Mouse (Mus musculus): Measurements from ENCODE around the gene Ski. TPM values are rescaled to one million over a fixed set of nuclear protein-coding genes. Genes with fewer than 3 reads are reported as not detected.

Ski gene
- polyA plus RNA-seq, 1 experiment from 2014 or later, result 15.1 TPM

DNA sequence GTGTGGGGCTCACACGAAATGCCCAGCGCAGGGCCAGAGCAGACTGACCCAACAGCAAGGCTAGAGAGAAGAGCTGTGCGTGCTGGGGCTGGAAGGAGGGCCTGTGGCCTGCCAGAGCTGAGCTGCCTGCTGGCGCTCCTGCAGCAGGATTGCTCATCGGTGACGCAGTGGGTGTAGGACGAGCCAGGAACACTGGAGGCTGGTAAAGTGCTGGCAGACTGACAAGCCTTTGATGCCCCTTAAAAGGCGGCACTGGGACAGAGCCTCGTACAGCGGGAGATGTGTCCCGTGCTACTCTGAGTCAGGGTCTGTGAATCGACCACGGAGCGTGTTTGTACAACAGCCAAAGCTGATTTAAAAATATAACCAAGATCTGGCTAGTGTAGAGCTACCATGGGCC lies 92.4 kb downstream of the Ski start:
- Histone ChIP-seq H3K4me1 (ENCODE audit: control insufficient read depth, insufficient read depth, low read length) (peaks cover 18% of the 10 kb centered on the region; the same call in 1 of the 2 replicates), H3K9ac (ENCODE audit: low read length) (no peak overlapping the region), H3K36me3 (ENCODE audit: control insufficient read depth, insufficient read depth, low read length) (no peaks in the 10 kb centered on the region), H3K4me3 (ENCODE audit: low read depth, low read length) (no peak overlapping the region), H3K4me2 (ENCODE audit: low read depth) (no peak overlapping the region), H3K9me3 (ENCODE audit: control insufficient read depth, low read length) (no peaks in the 10 kb centered on the region), H3K27ac (ENCODE audit: low read depth, low read length) (no peak overlapping the region), H3K27me3 (ENCODE audit: control insufficient read depth, insufficient read depth, low read length) (no peaks in the 10 kb centered on the region)
- 87% methylated on average over 14 of the region's 14 CpGs for WGBS
- DNase-seq (ENCODE audit: low spot score), result no peak
- no peak for ATAC-seq (ENCODE audit: insufficient read depth, low FRiP score, low TSS enrichment)

- H3K9ac ChIP-seq (ENCODE audit: low read length), result no peak overlapping the region; the same call in 1 of the 2 replicates
- ATAC-seq (ENCODE audit: insufficient read depth, low FRiP score, low TSS enrichment), result no peak
- H3K4me2 ChIP-seq (ENCODE audit: low read depth), result no peak overlapping the region
- WGBS, result 93% methylated on average over 10 of the region's 10 CpGs
- no peaks in the 10 kb centered on the region for H3K27me3 ChIP-seq (ENCODE audit: control insufficient read depth, insufficient read depth, low read length)
- peaks cover 12% of the 10 kb centered on the region; the same call in 1 of the 2 replicates for H3K4me1 ChIP-seq (ENCODE audit: control insufficient read depth, insufficient read depth, low read length)
- H3K27ac ChIP-seq (ENCODE audit: low read depth, low read length), result no peak overlapping the region
- H3K4me3 ChIP-seq (ENCODE audit: low read depth, low read length), result no peak overlapping the region
- H3K36me3 ChIP-seq (ENCODE audit: control insufficient read depth, insufficient read depth, low read length), result no peaks in the 10 kb centered on the region
- no peaks in the 10 kb centered on the region for H3K9me3 ChIP-seq (ENCODE audit: control insufficient read depth, low read length)
- DNase-seq (ENCODE audit: low spot score), result no peak
Measured at GRCm38 (mm10) chr4:155129132-155129917, 93.1 kb downstream of the Ski start.

GRCm38 (mm10) chr4:155128411-155128810 lies 94.0 kb downstream of the Ski start:
- Histone ChIP-seq H3K4me3 (ENCODE audit: low read depth, low read length) (no peak overlapping the region), H3K27ac (ENCODE audit: low read depth, low read length) (no peak overlapping the region), H3K27me3 (ENCODE audit: control insufficient read depth, insufficient read depth, low read length) (no peaks in the 10 kb centered on the region), H3K4me2 (ENCODE audit: low read depth) (no peak overlapping the region), H3K9me3 (ENCODE audit: control insufficient read depth, low read length) (no peaks in the 10 kb centered on the region), H3K36me3 (ENCODE audit: control insufficient read depth, insufficient read depth, low read length) (no peaks in the 10 kb centered on the region), H3K4me1 (ENCODE audit: control insufficient read depth, insufficient read depth, low read length) (peaks cover 9% of the 10 kb centered on the region; the same call in 1 of the 2 replicates), H3K9ac (ENCODE audit: low read length) (no peak overlapping the region)
- ATAC-seq (ENCODE audit: insufficient read depth, low FRiP score, low TSS enrichment), result no peak
- 94% methylated on average over 15 of the region's 15 CpGs for WGBS
- DNase-seq (ENCODE audit: low spot score), result no peak

GRCm38 (mm10) chr4:155126602-155127372 lies 95.6 kb downstream of the Ski start:
- Histone ChIP-seq H3K4me1 (ENCODE audit: control insufficient read depth, insufficient read depth, low read length) (peaks cover 13% of the 10 kb centered on the region), H3K27ac (ENCODE audit: low read depth, low read length) (no peak overlapping the region), H3K4me2 (ENCODE audit: low read depth) (no peak overlapping the region), H3K27me3 (ENCODE audit: control insufficient read depth, insufficient read depth, low read length) (no peaks in the 10 kb centered on the region), H3K4me3 (ENCODE audit: low read depth, low read length) (no peak overlapping the region), H3K9me3 (ENCODE audit: control insufficient read depth, low read length) (no peaks in the 10 kb centered on the region), H3K9ac (ENCODE audit: low read length) (no peak overlapping the region), H3K36me3 (ENCODE audit: control insufficient read depth, insufficient read depth, low read length) (no peaks in the 10 kb centered on the region)
- WGBS, result 71% methylated on average over 7 of the region's 7 CpGs
- DNase-seq (ENCODE audit: low spot score) (no peak), ATAC-seq (ENCODE audit: insufficient read depth, low FRiP score, low TSS enrichment) (no peak)

DNA sequence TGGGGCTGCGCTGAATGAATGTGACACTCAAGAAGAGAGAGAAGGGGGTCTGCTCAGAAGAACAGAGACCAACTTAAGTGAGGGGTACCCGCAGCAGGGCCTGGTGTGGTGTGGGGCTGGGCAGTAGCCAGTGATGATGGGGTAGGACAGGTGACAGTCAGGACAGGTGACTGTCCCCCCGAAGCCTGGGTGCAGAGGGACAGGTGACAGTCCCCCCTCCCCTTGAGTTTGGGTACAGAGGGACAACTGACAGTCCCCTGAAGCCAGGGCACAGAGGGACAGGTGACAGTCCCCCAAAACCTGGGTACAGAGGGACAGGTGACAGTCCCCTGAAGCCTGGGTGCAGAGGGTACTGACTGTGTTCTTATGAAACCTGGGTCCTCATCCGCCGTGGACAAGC lies 96.2 kb downstream of the Ski start:
- Histone ChIP-seq H3K4me1 (ENCODE audit: control insufficient read depth, insufficient read depth, low read length) (peaks cover 13% of the 10 kb centered on the region), H3K4me3 (ENCODE audit: low read depth, low read length) (no peak overlapping the region), H3K27me3 (ENCODE audit: control insufficient read depth, insufficient read depth, low read length) (no peaks in the 10 kb centered on the region), H3K36me3 (ENCODE audit: control insufficient read depth, insufficient read depth, low read length) (no peaks in the 10 kb centered on the region), H3K4me2 (ENCODE audit: low read depth) (no peak overlapping the region), H3K27ac (ENCODE audit: low read depth, low read length) (no peak overlapping the region), H3K9me3 (ENCODE audit: control insufficient read depth, low read length) (no peaks in the 10 kb centered on the region), H3K9ac (ENCODE audit: low read length) (no peak overlapping the region)
- WGBS, result 86% methylated on average over 5 of the region's 5 CpGs
- no peak for DNase-seq (ENCODE audit: low spot score)
- no peak for ATAC-seq (ENCODE audit: insufficient read depth, low FRiP score, low TSS enrichment)

DNA sequence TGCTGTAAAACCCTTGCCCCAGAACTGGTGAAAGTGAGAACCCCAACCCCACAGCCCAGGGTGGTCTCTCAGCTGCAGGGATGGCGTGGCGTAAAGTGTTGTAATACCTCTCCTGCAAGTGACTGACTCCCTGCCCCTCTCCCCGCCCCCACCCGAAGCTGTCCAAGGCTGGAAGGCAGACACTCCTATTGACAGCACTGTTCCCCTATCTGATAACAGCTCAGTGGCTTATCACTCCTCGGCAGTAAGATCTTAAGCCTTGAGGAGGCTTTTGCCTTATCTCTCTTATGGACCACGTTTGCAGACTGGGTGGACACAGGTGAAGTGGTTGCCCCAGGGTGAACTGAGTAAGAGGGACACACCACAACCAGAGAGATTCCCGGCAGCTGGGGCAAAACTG lies 97.1 kb downstream of the Ski start:
- Histone ChIP-seq H3K9ac (ENCODE audit: low read length) (no peak overlapping the region), H3K27me3 (ENCODE audit: control insufficient read depth, insufficient read depth, low read length) (no peaks in the 10 kb centered on the region), H3K36me3 (ENCODE audit: control insufficient read depth, insufficient read depth, low read length) (no peaks in the 10 kb centered on the region), H3K27ac (ENCODE audit: low read depth, low read length) (no peak overlapping the region), H3K4me2 (ENCODE audit: low read depth) (no peak overlapping the region), H3K4me3 (ENCODE audit: low read depth, low read length) (no peak overlapping the region), H3K9me3 (ENCODE audit: control insufficient read depth, low read length) (no peaks in the 10 kb centered on the region), H3K4me1 (ENCODE audit: control insufficient read depth, insufficient read depth, low read length) (peaks cover 13% of the 10 kb centered on the region)
- no peak for DNase-seq (ENCODE audit: low spot score)
- WGBS, result 65% methylated on average over 7 of the region's 7 CpGs
- ATAC-seq (ENCODE audit: insufficient read depth, low FRiP score, low TSS enrichment), result no peak

GRCm38 (mm10) chr4:155123868-155124534 lies 98.4 kb downstream of the Ski start:
- WGBS, result 81% methylated on average over 9 of the region's 9 CpGs
- Histone ChIP-seq H3K9me3 (ENCODE audit: control insufficient read depth, low read length) (no peaks in the 10 kb centered on the region), H3K4me1 (ENCODE audit: control insufficient read depth, insufficient read depth, low read length) (peaks cover 13% of the 10 kb centered on the region), H3K27me3 (ENCODE audit: control insufficient read depth, insufficient read depth, low read length) (no peaks in the 10 kb centered on the region), H3K27ac (ENCODE audit: low read depth, low read length) (no peak overlapping the region), H3K9ac (ENCODE audit: low read length) (no peak overlapping the region), H3K4me3 (ENCODE audit: low read depth, low read length) (no peak overlapping the region), H3K4me2 (ENCODE audit: low read depth) (no peak overlapping the region), H3K36me3 (ENCODE audit: control insufficient read depth, insufficient read depth, low read length) (no peaks in the 10 kb centered on the region)
- DNase-seq (ENCODE audit: low spot score) (no peak), ATAC-seq (ENCODE audit: insufficient read depth, low FRiP score, low TSS enrichment) (no peak)

DNA sequence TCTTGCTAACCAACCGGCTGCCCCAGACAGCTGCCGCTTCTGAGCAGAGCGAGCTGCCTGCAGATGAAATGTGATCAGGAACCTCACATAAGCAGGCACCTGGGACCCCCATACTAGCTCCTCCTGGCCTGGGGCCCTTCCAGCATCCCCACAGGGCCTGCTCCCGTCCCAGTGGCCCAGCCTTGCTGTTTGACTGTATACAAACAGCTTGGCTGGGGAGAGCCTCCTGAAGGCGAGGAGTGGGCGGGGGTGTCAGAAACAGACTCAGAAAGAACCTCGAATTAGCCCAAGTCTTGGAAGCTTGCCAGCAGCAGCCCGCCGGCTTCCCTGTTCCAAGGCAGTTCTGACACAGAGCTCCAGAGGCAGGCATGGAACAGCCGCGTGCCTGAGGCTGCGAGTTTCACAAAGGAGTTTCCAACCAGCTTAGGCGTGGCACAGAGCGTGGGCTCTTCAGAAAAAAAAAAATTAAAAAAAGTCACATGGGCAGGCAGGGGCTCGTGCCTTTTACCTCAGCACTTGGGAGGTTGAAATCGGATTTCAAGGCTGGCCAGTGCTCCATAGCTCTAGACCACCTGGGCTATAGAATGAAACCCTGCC lies 99.8 kb downstream of the Ski start:
- WGBS, result 42% methylated on average over 16 of the region's 16 CpGs

More for the DNA sequence above, 99.8 kb downstream of the Ski start:
- H3K4me1 ChIP-seq (ENCODE audit: control insufficient read depth, insufficient read depth, low read length), result peaks cover 13% of the 10 kb centered on the region
- no peaks in the 10 kb centered on the region for H3K9me3 ChIP-seq (ENCODE audit: control insufficient read depth, low read length)
- 0 out of 2 replicates have a peak overlapping the region, but pooled peaks have one; percentile 54 for H3K27ac ChIP-seq (ENCODE audit: low read depth, low read length)
- ATAC-seq (ENCODE audit: insufficient read depth, low FRiP score, low TSS enrichment), result peak; percentile 29; the same call in 1 of the 2 replicates
- H3K4me2 ChIP-seq (ENCODE audit: low read depth), result no peak overlapping the region
- H3K36me3 ChIP-seq (ENCODE audit: control insufficient read depth, insufficient read depth, low read length), result no peaks in the 10 kb centered on the region
- H3K9ac ChIP-seq (ENCODE audit: low read length), result no peak overlapping the region; the same call in 1 of the 2 replicates
- no peaks in the 10 kb centered on the region for H3K27me3 ChIP-seq (ENCODE audit: control insufficient read depth, insufficient read depth, low read length)
- DNase-seq (ENCODE audit: low spot score), result peak; percentile 64
- H3K4me3 ChIP-seq (ENCODE audit: low read depth, low read length), result no peak overlapping the region
